Mouse (Mus musculus): ENCODE data around the gene Slc2a6.

The Slc2a6 gene

GRCm38 (mm10) chr2:27032361-27032760, 4.6 kb upstream of the Slc2a6 start:
- DNase-seq, result no peak

GRCm38 (mm10) chr2:27028437-27029015, 728 bp upstream of the Slc2a6 start:
- DNase-seq, result peak; percentile 34 to 35

- no peak for DNase-seq
Measured at GRCm38 (mm10) chr2:27026857-27027617, 761 bp downstream of the Slc2a6 start.

- no peak for DNase-seq
Measured at GRCm38 (mm10) chr2:27026332-27026731, 1.5 kb downstream of the Slc2a6 start.

GRCm38 (mm10) chr2:27025545-27025944, 2.3 kb downstream of the Slc2a6 start:
- no peak for DNase-seq

- DNase-seq, result no peak
Measured at GRCm38 (mm10) chr2:27024136-27024535, 3.7 kb downstream of the Slc2a6 start.

GRCm38 (mm10) chr2:27022612-27023011, 5.2 kb downstream of the Slc2a6 start:
- no peak for DNase-seq

- no peak for DNase-seq
Measured at GRCm38 (mm10) chr2:27021103-27021502, 6.7 kb downstream of the Slc2a6 start.

GRCm38 (mm10) chr2:27019530-27019929, 8.3 kb downstream of the Slc2a6 start:
- DNase-seq, result no peak

- peak; percentile 70 to 90 for DNase-seq
Measured at GRCm38 (mm10) chr2:27017802-27018201, 10.0 kb downstream of the Slc2a6 start.

GRCm38 (mm10) chr2:27009714-27010244, 18.0 kb downstream of the Slc2a6 start, which contains the start of gene Cacfd1:
Cacfd1 (plus strand) TSS chr2:27009926.
- DNase-seq, result peak; percentile 92 to 94

- no peak for DNase-seq
Measured at GRCm38 (mm10) chr2:27007701-27008100, 20.1 kb downstream of the Slc2a6 start.

GRCm38 (mm10) chr2:27006255-27006654, 21.5 kb downstream of the Slc2a6 start:
- DNase-seq, result no peak

GRCm38 (mm10) chr2:26997993-26998392, 29.8 kb downstream of the Slc2a6 start:
- no peak for DNase-seq

- no peak for DNase-seq
Measured at GRCm38 (mm10) chr2:26997498-26997897, 30.3 kb downstream of the Slc2a6 start.

- no peak for DNase-seq
Measured at GRCm38 (mm10) chr2:26993936-26994335, 33.9 kb downstream of the Slc2a6 start.

GRCm38 (mm10) chr2:26984640-26985039, 43.2 kb downstream of the Slc2a6 start:
- DNase-seq, result no peak

- DNase-seq, result no peak
Measured at GRCm38 (mm10) chr2:26984179-26984578, 43.6 kb downstream of the Slc2a6 start.

- no peak for DNase-seq
Measured at GRCm38 (mm10) chr2:26980361-26980760, 47.4 kb downstream of the Slc2a6 start.

- no peak for DNase-seq
Measured at GRCm38 (mm10) chr2:26973960-26974359, 53.8 kb downstream of the Slc2a6 start.

- DNase-seq, result no peak
Measured at GRCm38 (mm10) chr2:26973116-26973515, 54.7 kb downstream of the Slc2a6 start, which contains the start of gene Adamts13. Adamts13 (plus strand) TSS chr2:26973416.

Measured in kidney, postnatal 36 days (tissue).